Mouse (Mus musculus) lung, postnatal 4 days (tissue): ENCODE results near the gene Pdcd1lg2.

Experiments
- DNase-seq, 2 experiments: peaks; one replicate each; pipeline ENCODE4 v3.0.0; 2021

Gene Pdcd1lg2

DNA sequence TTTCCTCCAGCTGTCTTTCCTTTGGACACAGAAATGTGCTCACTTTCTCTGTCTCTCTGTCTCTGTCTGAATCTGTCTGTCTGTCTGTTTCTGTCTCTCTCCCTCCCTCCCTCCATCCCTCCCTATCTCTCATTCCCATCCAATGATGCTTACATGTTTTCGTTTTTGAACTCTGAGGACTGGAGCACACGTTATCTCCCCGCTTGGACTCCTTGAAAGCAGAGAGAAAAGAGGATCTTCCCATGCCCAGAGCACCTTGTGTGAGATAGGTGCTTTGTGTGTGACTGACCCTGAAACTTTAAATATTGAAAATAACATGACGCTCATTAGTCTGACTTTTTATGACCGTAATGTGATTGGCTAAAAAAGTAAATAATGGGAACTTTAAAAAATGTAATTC is 62.2 kb downstream of the Pdcd1lg2 start:
- no peak for DNase-seq

DNA sequence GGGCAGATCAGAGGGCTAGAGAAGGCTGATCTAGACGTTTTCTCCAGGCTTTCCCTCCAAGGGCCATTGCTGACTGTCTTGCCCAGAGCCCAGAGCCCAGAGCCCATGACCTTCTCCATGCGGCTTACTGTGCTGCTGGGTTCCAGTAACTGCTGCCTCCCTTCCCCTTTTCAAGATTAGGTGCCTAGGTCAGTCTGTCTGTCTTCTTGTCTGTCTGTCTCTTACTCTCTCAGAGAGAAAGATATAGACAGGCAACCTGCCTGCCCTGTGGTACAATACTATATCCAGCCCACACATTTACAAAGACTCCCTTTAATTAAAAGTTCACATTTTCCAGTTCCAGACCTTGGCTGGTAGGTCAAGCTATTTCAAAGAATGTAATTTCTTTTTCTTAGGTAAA is 64.1 kb downstream of the Pdcd1lg2 start:
- no peak for DNase-seq

DNA sequence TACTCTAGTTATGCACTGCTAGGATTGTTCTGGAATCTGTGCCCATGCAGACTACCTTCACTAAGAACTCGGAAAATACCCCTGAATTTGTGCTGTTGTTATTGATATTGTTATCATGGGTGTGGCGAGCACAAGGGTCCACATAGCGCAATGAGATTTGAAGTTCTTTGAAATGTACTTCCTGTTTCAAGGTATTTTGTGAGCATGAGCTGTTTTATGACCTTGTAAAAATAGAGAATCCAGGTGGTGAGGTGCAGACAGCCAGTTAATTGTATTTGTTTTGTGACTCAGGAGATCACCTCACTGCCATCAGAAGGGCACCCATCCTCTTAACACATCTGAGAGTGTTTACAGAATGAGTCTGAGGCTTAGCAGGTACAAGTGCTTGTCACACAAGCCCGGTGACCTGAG is 64.5 kb downstream of the Pdcd1lg2 start:
- no peak for DNase-seq

DNA sequence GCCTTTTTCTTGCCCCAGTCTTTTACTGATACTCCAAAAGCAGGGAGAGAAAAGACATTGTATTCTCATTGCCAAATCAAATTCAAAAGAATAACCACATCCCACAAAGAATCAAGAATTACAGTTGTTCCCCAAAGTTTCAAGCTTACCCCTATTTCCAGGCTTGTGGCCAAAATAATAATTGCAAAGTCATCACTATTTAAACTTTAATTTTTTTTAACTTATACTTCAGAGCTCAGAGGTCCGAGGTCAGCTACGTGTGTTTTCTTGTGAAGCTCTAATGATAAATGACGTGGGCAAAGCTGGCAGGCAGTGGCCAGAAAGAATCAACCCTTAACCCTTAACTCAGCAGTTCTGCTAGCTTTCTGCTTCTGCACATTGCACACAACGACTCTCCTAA is 67.9 kb downstream of the Pdcd1lg2 start:
- no peak for DNase-seq

DNA sequence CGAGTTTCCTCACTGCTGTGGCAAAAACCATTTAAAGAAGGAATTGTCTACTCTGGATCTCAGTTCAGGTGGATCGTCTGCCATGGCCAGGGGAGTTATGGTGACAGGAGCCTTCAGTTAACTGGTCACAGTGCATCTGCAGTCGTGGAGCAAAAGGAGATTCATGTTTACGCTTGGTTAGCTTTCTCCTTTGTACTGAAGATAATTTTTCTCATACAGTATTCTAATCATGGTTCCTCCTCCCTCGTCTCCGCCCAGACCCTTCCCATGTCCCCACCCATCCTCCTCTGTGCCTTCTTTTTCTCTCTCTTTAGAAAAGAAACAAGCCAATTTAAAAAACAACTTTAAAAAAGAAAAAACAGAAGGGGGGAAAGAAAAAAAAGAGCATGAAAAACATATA is 70.9 kb downstream of the Pdcd1lg2 start:
- no peak for DNase-seq

DNA sequence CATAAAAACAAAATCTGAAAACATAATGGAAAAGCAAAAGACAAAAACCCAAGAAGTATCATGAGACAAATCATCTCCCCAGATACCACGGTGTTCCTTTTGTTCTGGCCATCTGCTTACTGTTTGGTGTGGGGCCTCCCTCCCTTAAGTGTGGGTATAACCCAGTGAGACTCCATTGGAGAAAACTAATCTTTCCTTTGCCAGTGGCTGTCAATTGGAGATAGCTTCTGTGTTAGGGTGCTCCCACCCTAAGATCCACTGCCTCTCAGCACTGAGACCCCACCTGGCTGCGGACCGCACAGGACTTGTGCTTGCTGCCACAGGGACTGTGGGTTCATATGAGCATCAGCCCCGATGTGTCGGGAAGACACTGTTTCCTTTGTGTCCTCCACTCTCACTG is 71.4 kb downstream of the Pdcd1lg2 start:
- no peak for DNase-seq

DNA sequence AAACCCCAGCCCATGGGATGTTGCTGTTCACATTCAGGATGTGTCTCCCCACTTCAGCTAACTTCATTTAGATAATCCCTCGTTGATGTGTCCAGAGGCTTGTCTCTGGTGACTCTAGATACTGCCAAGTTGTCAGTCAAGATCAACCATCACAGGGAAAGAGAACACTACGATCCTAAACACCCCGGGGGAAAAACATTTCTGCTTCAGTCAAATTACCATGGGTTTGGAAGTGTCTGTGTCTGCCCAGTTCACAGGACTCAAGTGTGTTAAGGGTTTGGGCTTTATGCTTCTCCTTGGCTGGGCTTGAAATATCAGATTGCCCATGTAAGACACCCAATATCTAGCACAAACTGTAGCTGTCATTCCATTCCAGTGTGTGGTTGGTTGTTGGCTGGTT is 71.9 kb downstream of the Pdcd1lg2 start:
- DNase-seq = no peak

DNA sequence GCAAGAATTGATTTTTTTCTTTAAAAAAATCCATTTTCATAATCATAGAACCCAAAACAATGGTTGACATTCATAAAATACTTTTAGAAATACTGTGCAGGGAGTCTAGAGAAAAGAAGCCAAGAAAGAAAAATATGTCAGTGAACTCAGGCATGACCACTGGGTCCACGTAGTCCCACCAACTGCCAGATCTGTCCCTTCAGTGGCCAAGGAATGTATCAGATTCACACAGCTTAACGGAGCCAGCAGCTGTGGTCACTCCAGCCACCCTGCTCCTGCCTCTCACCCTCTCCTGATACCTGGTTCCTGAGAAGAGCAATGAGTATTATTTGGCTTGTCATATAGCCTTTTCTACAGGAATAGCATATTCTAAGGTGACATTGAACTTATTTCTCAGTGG is 72.7 kb downstream of the Pdcd1lg2 start:
- no peak for DNase-seq

DNA sequence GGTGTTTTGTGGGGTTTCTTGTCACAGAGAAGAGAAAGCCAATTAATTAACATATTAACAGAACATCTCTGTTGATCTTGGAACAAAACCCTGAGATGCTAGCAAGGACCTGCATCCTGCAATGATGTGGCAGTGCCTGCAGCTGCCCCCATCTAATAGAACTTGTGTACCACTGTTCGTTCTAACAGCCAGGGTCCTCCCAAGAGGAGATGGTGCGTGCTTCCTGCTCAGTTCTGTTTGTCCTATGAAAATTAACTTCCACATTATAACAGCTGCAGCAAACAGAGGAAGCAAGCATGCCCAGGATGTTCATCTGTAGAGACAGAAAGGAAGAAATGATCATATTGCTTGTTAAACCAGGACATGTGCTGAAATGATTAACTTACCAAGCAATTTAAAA is 73.8 kb downstream of the Pdcd1lg2 start:
- DNase-seq = no peak

DNA sequence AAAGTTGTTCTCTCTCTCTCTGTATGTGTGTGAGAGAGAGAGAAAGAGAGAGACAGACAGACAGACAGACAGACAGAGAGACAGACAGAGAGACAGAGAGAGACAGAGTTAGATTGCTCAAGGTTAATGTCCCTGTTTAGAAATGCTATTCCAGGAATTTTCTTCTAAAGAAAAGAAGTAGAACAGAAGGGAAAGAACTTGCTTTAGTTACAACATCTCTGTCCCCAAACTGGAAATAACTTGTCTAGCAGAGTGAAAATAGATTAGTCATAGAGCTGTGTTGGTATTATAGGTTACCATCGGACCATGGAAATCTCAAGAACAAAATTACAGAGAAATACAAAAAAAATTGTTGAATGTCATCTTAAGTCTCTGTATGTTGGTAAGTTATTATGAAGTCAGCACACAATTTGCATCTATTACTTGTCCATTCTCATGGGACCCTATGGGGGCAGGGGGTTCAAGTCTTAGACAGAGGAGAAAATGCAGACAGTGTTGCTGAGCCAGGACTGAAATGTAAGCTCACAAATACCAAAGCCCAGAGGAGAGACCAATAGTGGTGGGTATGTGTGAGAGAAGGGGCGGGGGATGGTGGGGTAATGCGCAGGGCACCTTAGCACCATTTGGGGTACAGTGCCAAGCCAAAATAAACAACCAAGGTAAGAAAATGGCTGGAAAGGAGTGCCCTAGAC is 74.7 kb downstream of the Pdcd1lg2 start:
- DNase-seq = no peak

DNA sequence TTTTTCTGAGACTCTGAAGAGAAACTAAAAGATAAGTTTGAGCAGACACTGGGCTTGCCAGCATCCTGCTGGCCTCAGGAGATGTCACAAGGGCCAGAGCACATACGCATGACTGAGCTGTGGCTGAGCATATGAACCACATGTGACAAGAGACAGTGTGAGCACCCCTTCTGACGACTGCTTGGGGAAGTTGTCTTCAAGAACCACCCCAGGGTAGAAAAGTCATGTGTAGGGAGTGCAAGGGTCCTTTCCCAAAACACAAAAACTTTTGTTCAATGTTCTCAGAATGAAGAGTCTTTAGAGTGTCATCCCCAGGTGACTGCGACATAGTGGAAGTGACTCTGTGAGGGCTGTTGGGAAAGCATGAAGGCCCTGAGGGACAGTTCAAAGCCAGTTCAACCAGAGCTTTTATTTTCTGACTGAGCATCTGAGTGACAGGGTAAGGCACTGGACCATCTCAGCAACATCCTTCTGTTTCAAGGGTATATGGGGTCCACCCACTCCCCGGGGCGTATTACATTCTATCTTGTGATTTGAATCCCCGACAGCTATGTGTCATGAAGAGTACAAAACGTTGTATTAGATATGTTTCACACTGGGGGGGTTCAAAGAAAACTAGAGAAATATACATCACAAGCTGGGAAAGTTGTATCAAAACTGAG is 76.0 kb downstream of the Pdcd1lg2 start:
- DNase-seq = peak; percentile 37 to 50

DNA sequence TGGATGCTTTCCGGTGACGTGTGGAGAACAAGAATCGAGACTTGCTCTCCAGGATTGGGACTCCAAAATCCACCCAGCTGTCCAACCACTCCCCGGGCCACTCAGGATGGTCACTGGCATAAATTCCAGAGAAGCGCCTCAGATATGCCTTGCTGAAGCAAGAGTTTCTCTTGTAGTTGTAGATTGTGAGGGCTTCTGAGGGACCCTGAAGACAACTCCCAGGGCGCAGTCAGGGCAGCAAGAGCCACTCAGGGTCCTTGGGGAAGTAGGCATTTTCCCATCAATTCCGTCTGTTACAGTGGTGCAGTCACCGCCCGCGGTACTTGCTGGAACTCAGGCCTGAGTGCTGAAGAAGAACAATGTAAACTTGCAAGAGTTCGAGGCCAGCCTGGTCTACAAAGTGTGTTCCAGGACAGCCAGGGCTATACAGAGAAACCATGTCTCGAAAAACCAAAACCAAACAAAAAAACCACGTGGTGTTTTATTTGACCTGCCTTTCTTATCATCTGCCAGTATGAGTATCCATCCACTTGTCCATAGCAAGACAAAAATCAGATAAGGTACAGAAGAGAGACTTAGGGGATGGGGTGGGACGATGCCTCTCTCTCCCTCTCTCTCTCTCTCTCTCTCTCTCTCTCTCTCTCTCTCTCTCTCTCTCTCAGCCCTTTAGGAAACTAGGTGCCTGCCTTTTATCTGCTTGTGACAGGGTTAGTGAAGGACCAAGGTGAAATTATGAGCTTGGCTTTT is 76.8 kb downstream of the Pdcd1lg2 start:
- DNase-seq = no peak

DNA sequence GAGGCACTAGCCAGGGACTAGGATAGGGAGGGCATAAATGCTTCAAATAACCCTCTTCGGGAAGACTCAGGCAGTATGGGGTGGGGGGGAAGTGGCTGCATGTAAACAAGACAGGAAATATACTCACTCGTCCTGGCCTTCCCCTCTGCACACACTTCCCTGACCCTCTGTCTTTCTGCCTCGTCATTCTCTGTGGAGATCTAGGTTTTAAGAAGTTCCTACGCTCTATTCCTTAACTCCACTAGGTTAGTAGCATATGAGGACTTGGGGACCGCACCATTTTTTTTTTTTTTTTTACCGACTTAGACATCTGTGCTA is 77.3 kb downstream of the Pdcd1lg2 start:
- no peak for DNase-seq

DNA sequence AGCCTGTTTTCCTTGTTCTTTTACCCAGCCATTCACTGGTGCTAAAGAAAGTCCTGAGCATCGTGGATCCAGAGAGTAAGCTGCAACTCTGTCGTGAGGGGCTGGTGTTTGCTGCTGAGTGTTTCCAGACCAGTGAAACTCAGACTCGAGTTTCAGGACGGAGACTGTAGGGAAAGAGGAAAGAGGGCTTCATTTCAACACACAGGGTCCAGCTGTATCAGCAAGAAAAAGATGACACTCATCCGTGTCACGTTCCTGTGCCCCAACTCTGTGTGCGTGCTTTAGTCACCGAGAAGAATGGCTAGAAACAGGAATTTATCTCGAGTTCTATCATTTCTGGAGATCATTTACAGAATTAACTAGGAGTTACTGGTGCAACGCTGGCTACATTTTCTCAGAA is 77.7 kb downstream of the Pdcd1lg2 start:
- no peak for DNase-seq

DNA sequence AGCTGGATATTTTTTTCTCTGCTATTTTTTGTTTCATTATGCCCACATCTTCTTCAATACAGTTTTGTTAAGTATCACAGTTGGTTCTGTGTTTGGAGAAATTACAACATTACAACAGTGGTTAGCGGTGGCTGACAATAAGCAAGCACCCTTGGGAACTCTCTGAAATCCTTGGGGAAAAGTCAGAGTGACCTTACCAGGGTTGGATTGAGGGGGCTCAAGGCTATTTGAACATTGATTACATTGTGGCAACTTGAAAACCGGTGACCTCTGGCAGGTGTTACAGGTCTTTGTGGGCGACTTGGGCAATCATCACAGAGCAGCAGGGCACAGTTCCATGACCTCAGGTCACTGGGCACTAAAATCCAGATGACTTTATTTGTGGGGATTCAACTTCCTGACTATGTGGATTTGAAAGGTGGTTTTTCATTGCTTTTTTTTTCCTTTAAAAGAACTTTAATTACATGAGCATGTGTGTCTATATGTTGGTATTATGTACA is 79.1 kb downstream of the Pdcd1lg2 start:
- DNase-seq = no peak

DNA sequence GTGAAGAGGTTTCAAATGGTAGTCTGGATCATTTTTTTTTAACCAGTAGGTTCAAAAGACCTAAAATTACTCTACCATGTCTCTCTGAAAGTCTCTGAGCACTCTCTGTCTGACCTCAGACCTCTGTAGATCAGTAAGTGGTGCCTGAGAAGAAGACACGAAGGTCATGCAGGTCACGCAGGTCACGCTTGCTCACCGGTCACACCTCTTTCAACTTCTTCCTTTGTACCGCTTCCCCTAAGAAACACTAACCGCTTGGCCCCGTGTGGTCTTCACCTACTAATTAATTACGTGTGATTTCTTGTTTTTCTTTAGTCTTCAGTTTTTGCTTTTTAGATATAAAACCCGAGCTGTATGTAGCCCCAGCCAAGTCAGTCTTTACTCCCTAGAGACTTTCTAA is 80.7 kb downstream of the Pdcd1lg2 start:
- DNase-seq = no peak

DNA sequence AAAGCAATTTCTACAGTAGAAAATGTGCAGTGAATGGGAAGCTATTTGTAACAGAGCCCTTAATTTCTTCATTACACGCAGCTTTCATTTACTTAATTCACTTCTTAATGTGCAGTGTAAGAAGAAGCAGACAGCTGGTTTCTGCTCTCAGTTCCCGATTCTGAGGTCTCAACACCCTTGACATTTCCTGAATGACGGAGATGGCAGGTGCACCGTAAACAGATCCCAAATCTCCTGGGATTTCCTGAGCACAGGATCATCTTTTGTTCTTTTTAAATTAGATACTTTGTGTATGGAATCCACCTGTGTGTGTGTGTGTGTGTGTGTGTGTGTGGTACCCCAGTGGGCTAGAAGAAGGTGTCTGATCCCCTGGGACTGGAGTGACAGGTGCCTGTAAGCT is 83.7 kb downstream of the Pdcd1lg2 start:
- DNase-seq = no peak

DNA sequence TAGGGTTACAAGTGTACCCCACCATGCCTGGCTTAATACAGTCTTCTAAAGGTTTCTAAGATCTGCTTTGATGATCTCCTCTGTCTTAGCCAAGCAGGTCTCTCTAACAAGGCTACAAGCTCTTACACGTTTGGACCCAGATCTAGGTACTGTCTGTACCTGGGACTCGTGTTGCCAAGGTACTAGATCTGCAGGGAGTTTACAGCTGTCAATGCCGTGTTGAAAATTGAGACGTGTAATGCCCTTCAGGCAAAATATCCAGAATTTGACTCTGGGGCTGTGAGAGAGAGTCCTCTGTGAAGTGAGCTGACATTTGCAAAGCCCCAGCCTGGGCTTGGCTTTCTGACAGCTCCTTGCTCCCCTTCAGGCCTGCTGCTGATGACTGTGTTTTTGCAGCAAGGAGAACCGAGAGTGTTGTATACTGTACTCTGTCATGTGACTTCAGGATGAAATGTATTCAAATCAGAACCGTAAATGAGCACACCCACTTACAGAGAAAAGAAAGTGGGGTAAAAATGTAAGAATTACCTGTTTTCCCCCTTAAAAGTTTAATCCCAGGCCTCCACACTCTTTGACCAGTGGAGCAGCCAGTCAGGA is 85.4 kb downstream of the Pdcd1lg2 start:
- peak in 1 of 2 experiments; percentile 18 for DNase-seq

DNA sequence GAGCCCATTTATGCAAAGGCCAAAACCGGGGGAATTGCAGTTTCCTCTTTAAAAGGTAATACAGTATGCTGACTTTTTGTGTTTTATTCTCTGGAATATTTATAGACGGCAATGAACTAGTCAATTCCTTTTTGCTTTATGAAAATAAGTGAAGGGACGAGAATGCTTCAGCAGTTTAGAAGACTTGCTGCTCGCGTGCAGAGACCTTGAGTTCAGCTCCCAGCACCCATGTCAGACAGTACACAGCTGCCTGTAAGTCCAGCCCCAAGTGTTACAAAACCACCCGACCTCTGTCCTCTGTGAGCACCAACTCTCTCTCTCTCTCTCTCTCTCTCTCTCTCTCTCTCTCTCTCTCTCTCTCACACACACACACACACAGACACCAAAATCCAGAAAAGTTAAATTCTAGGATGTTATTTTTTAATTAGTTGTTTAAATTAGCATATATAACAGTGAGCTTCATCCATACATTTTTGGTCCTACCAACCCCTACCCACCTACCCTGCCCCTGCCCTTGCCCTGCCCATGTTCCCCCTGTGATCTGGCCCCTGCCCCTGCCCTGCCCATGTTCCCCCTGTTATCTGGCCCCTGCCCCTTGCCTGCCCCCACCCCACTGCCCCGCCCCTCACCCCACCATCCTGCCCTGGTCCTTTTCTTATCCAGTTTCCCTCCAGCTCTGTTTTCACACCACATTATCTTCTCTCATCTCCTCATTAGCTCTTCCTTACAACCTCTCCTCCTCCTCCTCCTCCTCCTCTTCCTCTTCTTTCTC is 86.3 kb downstream of the Pdcd1lg2 start:
- DNase-seq = no peak

DNA sequence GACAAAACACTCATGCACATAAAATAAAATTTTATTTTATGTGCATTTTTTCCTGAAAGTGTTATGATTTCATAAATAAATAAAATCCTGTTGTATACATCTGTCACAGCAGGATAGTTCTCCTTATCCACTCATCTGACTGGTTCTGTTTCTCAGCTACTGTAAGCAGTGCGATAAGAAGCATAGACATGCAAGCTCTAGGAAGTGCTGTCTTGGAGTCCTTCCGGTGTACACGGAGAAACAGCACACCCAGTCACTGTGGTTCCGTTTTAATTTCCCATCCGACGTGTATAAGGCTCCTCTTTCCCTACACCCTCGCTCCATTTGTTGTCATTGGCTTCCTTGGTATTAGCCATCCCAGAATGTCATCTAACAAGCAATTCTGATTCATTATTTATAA is 87.2 kb downstream of the Pdcd1lg2 start:
- no peak for DNase-seq

DNA sequence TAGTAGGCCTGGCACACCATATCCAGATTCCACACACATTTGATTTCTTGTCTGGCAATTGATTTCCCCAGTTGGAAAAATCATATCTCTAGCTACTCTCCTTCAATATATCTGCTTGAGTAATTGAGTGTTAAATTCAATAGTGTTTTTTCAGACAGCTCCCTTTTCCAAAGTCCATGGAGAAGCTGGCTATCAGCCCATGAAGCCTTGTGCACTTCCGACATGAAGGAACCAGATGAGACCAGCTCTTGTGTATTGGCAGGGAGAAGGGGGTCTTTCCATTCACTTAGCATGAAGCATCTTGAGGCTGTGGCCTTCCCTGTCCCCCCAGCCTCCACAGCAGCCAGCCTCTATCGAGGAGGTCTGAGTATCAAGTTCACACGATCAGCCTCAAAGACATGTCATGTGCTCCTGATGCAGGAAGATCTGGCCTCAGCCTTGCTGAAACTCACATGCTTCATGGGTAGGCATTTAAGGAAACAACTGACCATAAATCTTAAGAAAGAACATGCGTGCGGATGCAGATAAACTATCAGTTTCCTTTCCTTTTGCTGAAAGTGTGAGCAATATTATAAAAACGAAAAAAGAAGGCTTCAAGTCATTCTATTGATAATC is 88.2 kb downstream of the Pdcd1lg2 start:
- DNase-seq = no peak

DNA sequence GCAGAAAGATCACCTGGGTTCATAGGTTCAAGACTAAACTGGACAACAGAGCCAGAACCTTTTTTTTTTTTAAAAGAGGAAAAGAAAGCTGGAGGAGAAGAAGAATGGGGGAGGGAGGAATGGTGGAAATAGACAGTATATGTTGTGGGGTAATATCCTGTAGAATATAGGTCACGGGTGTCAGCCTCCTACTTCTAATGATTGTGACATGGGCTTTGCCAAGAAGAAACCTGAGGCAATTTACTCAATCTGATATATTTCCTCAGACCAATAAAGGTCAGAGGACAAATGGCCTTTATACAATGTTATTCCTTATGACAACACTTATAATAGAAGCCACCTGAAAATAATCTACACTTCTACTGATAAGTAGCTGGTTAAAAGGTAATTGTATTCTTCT is 89.6 kb downstream of the Pdcd1lg2 start:
- no peak for DNase-seq

DNA sequence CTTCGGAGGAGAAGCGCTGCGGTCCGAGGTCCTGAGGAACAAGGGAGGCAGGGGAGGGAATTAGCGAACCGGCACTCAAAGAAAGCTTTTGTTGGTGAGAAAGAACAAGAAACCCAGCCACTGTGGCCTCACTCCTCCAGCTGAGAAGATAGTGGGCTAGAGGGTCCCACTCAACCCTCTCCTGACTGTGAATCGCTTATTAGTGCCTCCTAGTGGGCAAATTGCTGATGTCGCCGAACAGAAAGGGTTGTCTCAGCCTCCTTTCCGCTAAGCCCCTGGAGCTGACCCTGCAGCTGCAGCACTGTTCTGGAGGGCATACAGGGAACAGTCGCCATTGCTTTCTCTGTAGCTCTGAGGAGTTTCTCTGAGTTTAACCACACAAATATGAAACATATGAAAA is 90.4 kb downstream of the Pdcd1lg2 start:
- peak; percentile 32 to 56 for DNase-seq
